Mouse (Mus musculus) forebrain, embryonic 14.5 days (tissue): Measurements from ENCODE around the gene Fam155a. TPM values are rescaled to one million over a fixed set of nuclear protein-coding genes. Genes with fewer than 3 reads are reported as not detected.

ENCODE experiments used
- ATAC-seq: fragments of 200-750 bp; cut with Nextera tagmentation; 2 replicates; pipeline ENCODE4 v1.8.0; 2017; ENCODE audit warnings: mild to moderate bottlenecking, moderate library complexity
- DNase-seq: peaks from one replicate; pipeline ENCODE4 v3.0.0-alpha.2; 2015; ENCODE audit warnings: low spot score
- H3K27ac ChIP-seq: fragments of 300-500 bp; sonication (generic); 2 replicates; pipeline ENCODE4 v1.5.1; 2014; ENCODE audit warnings: low read depth, mild to moderate bottlenecking, control low read depth, low read length, moderate library complexity
- H3K27me3 ChIP-seq: fragments of 300-500 bp; sonication (generic); replicated peaks from 2 replicates; pipeline ENCODE4 v1.6.1; 2014; ENCODE audit warnings: low read length, control low read depth, mixed read lengths; ENCODE audit not compliant: control insufficient read depth, insufficient read depth
- H3K36me3 ChIP-seq: fragments of 300-500 bp; sonication (generic); 2 replicates; pipeline ENCODE4 v1.6.1; 2014; ENCODE audit warnings: low read length, control low read depth; ENCODE audit not compliant: control insufficient read depth, insufficient read depth
- H3K4me1 ChIP-seq: fragments of 300-500 bp; sonication (generic); 2 replicates; pipeline ENCODE4 v1.6.1; 2014; ENCODE audit warnings: antibody characterized with exemption, low read length, control low read depth; ENCODE audit not compliant: control insufficient read depth, insufficient read depth
- H3K4me2 ChIP-seq: fragments of 300-500 bp; sonication (generic); 2 replicates; pipeline ENCODE4 v1.6.1; 2014; ENCODE audit warnings: mild to moderate bottlenecking, control low read depth, low read length
- H3K4me3 ChIP-seq: fragments of 300-500 bp; sonication (generic); 2 replicates; pipeline ENCODE4 v1.5.1; 2014; ENCODE audit warnings: low read depth, low read length, control low read depth
- H3K9ac ChIP-seq: fragments of 300-500 bp; sonication (generic); 2 replicates; pipeline ENCODE4 v1.6.1; 2014; ENCODE audit warnings: mild to moderate bottlenecking, low read length, control low read depth, moderate library complexity
- H3K9me3 ChIP-seq: fragments of 300-500 bp; sonication (generic); replicated peaks from 2 replicates; pipeline ENCODE4 v1.6.1; 2016; ENCODE audit warnings: low read length, control low read depth, mixed read lengths; ENCODE audit not compliant: control insufficient read depth
- WGBS: fragments of 180-500 bp; shearing (Covaris S2); extraction: QIAGEN DNeasy Blood & Tissue Kit; methylation state at CpG from one replicate; pipeline ENCODE4 v1.1.7; 2014; 5-methylcytosine and 5-hydroxymethylcytosine counted together
- polyA plus RNA-seq: library from polyadenylated mRNA; unstranded; fragments of >200 nt; fragmentation: Nextera tagmentation; extraction: Ambion mirVana; gene quantifications from 2 replicates; pipeline ENCODE4 v1.2.1, GENCODE M21; 2014

Fam155a gene
- polyA plus RNA-seq, 1 experiment from 2014 or later, result 12.1 TPM

- no peaks in the 10 kb centered on the region for H3K9me3 ChIP-seq
- H3K4me2 ChIP-seq, result no peak overlapping the region
- H3K27me3 ChIP-seq, result no peaks in the 10 kb centered on the region
- H3K36me3 ChIP-seq, result no peaks in the 10 kb centered on the region
- H3K4me3 ChIP-seq, result no peak overlapping the region
- DNase-seq (no peak), ATAC-seq (no peak)
- no peak overlapping the region for H3K9ac ChIP-seq
- no peak overlapping the region for H3K27ac ChIP-seq
- WGBS, result 91% methylated on average over 9 of the region's 9 CpGs
- H3K4me1 ChIP-seq, result no peaks in the 10 kb centered on the region
Observed at GRCm38 (mm10) chr8:9416189-9416588, 354.8 kb downstream of the Fam155a start.

- 74% methylated on average over 5 of the region's 5 CpGs for WGBS
- no peaks in the 10 kb centered on the region for H3K27me3 ChIP-seq
- ATAC-seq, result no peak
- H3K9ac ChIP-seq, result no peak overlapping the region
- H3K27ac ChIP-seq, result no peak overlapping the region
- no peak overlapping the region for H3K4me2 ChIP-seq
- H3K4me3 ChIP-seq, result no peak overlapping the region
- DNase-seq, result no peak
- H3K36me3 ChIP-seq, result no peaks in the 10 kb centered on the region
- no peaks in the 10 kb centered on the region for H3K4me1 ChIP-seq
- no peaks in the 10 kb centered on the region for H3K9me3 ChIP-seq
Observed at GRCm38 (mm10) chr8:9408480-9408879, 362.5 kb downstream of the Fam155a start.

GRCm38 (mm10) chr8:9406204-9406603 lies 364.8 kb downstream of the Fam155a start:
- H3K9ac ChIP-seq, result no peak overlapping the region
- ATAC-seq (no peak), DNase-seq (no peak)
- H3K9me3 ChIP-seq, result no peaks in the 10 kb centered on the region
- no peak overlapping the region for H3K27ac ChIP-seq
- H3K4me1 ChIP-seq, result no peaks in the 10 kb centered on the region
- WGBS, result 90% methylated on average over 6 of the region's 6 CpGs
- no peak overlapping the region for H3K4me2 ChIP-seq
- H3K4me3 ChIP-seq, result no peak overlapping the region
- H3K27me3 ChIP-seq, result no peaks in the 10 kb centered on the region
- H3K36me3 ChIP-seq, result no peaks in the 10 kb centered on the region

GRCm38 (mm10) chr8:9404651-9405050 lies 366.3 kb downstream of the Fam155a start:
- Histone ChIP-seq H3K4me1 (no peaks in the 10 kb centered on the region), H3K4me2 (no peak overlapping the region), H3K27ac (no peak overlapping the region), H3K36me3 (no peaks in the 10 kb centered on the region), H3K9me3 (no peaks in the 10 kb centered on the region), H3K4me3 (no peak overlapping the region), H3K9ac (no peak overlapping the region), H3K27me3 (no peaks in the 10 kb centered on the region)
- 87% methylated on average over 3 of the region's 3 CpGs for WGBS
- ATAC-seq (no peak), DNase-seq (no peak)

GRCm38 (mm10) chr8:9402393-9402792 lies 368.6 kb downstream of the Fam155a start:
- no peaks in the 10 kb centered on the region for H3K36me3 ChIP-seq
- no peak overlapping the region for H3K4me2 ChIP-seq
- H3K27me3 ChIP-seq, result no peaks in the 10 kb centered on the region
- no peak overlapping the region for H3K27ac ChIP-seq
- H3K4me3 ChIP-seq, result no peak overlapping the region
- no peaks in the 10 kb centered on the region for H3K9me3 ChIP-seq
- no peaks in the 10 kb centered on the region for H3K4me1 ChIP-seq
- DNase-seq (no peak), ATAC-seq (no peak)
- H3K9ac ChIP-seq, result no peak overlapping the region
- 59% methylated on average over 4 of the region's 4 CpGs for WGBS

- H3K4me3 ChIP-seq, result no peak overlapping the region
- no peak for DNase-seq
- no peak overlapping the region for H3K9ac ChIP-seq
- ATAC-seq, result no peak
- no peaks in the 10 kb centered on the region for H3K4me1 ChIP-seq
- WGBS, result 76% methylated on average over 3 of the region's 3 CpGs
- H3K4me2 ChIP-seq, result no peak overlapping the region
- H3K9me3 ChIP-seq, result no peaks in the 10 kb centered on the region
- no peaks in the 10 kb centered on the region for H3K27me3 ChIP-seq
- H3K36me3 ChIP-seq, result no peaks in the 10 kb centered on the region
- H3K27ac ChIP-seq, result no peak overlapping the region
Observed at GRCm38 (mm10) chr8:9398606-9399263, 372.2 kb downstream of the Fam155a start.

GRCm38 (mm10) chr8:9398040-9398439 lies 372.9 kb downstream of the Fam155a start:
- 64% methylated on average over 6 of the region's 6 CpGs for WGBS
- no peak for DNase-seq
- no peak overlapping the region for H3K4me3 ChIP-seq

GRCm38 (mm10) chr8:9394670-9395069 lies 376.3 kb downstream of the Fam155a start:
- Histone ChIP-seq H3K9me3 (no peaks in the 10 kb centered on the region), H3K4me1 (no peaks in the 10 kb centered on the region), H3K27me3 (no peaks in the 10 kb centered on the region), H3K36me3 (no peaks in the 10 kb centered on the region), H3K4me2 (no peak overlapping the region), H3K4me3 (no peak overlapping the region), H3K9ac (no peak overlapping the region), H3K27ac (no peak overlapping the region)
- WGBS, result 86% methylated on average over 5 of the region's 5 CpGs
- ATAC-seq (no peak), DNase-seq (no peak)

More at GRCm38 (mm10) chr8:9398040-9398439, 372.9 kb downstream of the Fam155a start:
- H3K27ac ChIP-seq, result no peak overlapping the region
- H3K27me3 ChIP-seq, result no peaks in the 10 kb centered on the region
- no peak for ATAC-seq
- no peak overlapping the region for H3K4me2 ChIP-seq
- H3K4me1 ChIP-seq, result no peaks in the 10 kb centered on the region
- no peak overlapping the region for H3K9ac ChIP-seq
- no peaks in the 10 kb centered on the region for H3K9me3 ChIP-seq
- no peaks in the 10 kb centered on the region for H3K36me3 ChIP-seq

GRCm38 (mm10) chr8:9393246-9393645 lies 377.7 kb downstream of the Fam155a start:
- peak; percentile 13 for DNase-seq
- no peak for ATAC-seq
- H3K4me3 ChIP-seq, result no peak overlapping the region
- no peak overlapping the region for H3K9ac ChIP-seq
- H3K36me3 ChIP-seq, result no peaks in the 10 kb centered on the region
- H3K4me1 ChIP-seq, result no peaks in the 10 kb centered on the region
- H3K9me3 ChIP-seq, result no peaks in the 10 kb centered on the region
- WGBS, result 39% methylated on average over 2 of the region's 2 CpGs
- H3K27me3 ChIP-seq, result no peaks in the 10 kb centered on the region
- no peak overlapping the region for H3K4me2 ChIP-seq
- H3K27ac ChIP-seq, result no peak overlapping the region
